Mouse (Mus musculus) liver, postnatal 0 days (tissue): ENCODE results near the gene 1520401A03Rik.

Experiments used
- CTCF ChIP-seq: sonication (generic); IDR thresholded peaks from 2 replicates; pipeline ENCODE4 v1.5.1; 2016; ENCODE audit warnings: antibody characterized with exemption, low read depth
- EP300 ChIP-seq: IDR thresholded peaks from 2 replicates; pipeline ENCODE4 v1.6.1; 2016; ENCODE audit warnings: antibody characterized with exemption, low read depth, mild to moderate bottlenecking

DNA sequence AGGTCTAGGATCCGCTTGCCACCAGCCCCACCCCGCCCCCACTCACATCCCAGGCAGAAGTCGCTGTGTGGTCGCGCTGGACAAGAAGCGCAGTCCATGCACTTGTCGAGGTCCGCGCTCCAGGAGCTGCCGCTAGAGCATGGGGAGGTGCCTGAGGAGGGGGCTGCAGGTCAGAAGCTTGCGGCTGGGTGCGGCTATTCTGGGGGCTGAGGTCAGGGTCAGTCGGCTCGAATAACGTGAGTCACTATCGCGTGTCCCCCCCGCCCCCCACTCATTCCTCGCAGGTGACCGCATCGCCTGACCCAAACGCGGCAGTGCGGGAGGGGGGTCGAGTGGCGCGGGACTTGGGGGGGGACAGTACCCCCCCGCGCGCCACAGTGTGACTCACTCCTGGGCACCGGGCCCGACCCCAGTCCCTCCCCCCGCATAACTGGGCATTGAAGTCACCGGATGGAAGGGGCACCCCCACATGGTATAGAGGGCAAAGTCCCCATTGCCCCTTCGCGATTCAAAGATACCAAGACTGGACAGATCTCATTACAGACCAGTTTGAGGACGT, 46.0 kb downstream of the 1520401A03Rik start:
- TF ChIP-seq CTCF (no peak), EP300 (no peak)
